Mouse (Mus musculus) myocyte (in vitro differentiated cells): ENCODE data around the gene Lrrc1.

Experiments
- CEBPB ChIP-seq: IDR thresholded peaks from 2 replicates; pipeline ENCODE4 v1.6.1; 2011; ENCODE audit warnings: mild to moderate bottlenecking, moderate library complexity; ENCODE audit not compliant: poor library complexity, insufficient read depth, severe bottlenecking
- E2F4 ChIP-seq: IDR thresholded peaks from one replicate; pipeline ENCODE4 v1.6.1; 2011; ENCODE audit warnings: mild to moderate bottlenecking, control low read depth, moderate library complexity; ENCODE audit not compliant: insufficient read depth
- MAX ChIP-seq: IDR thresholded peaks from one replicate; pipeline ENCODE4 v1.6.1; 2011; ENCODE audit warnings: low read depth, mild to moderate bottlenecking, control low read depth
- POLR2A ChIP-seq: IDR thresholded peaks from one replicate; pipeline ENCODE4 v1.6.1; 2011; ENCODE audit warnings: low read depth, mild to moderate bottlenecking, control low read depth, moderate library complexity; ENCODE audit not compliant: insufficient read length
- POLR2AphosphoS2 ChIP-seq: IDR thresholded peaks from one replicate; pipeline ENCODE4 v1.6.1; 2011; ENCODE audit warnings: low read depth, control low read depth; ENCODE audit not compliant: insufficient read length
- REST ChIP-seq: IDR thresholded peaks from one replicate; pipeline ENCODE4 v1.6.1; 2011; ENCODE audit warnings: mild to moderate bottlenecking, control low read depth, moderate library complexity; ENCODE audit not compliant: insufficient read depth, insufficient read length
- SRF ChIP-seq: IDR thresholded peaks from one replicate; pipeline ENCODE4 v1.6.1; 2011; ENCODE audit warnings: low read depth; ENCODE audit not compliant: control insufficient read depth, insufficient read length
- USF1 ChIP-seq: IDR thresholded peaks from one replicate; pipeline ENCODE4 v1.6.1; 2011; ENCODE audit warnings: low read depth, mild to moderate bottlenecking, control low read depth, moderate library complexity

- TF ChIP-seq CEBPB = no peak
- no peak for TF ChIP-seq POLR2A
- TF ChIP-seq E2F4 = no peak
- no peak for TF ChIP-seq SRF
- TF ChIP-seq POLR2AphosphoS2 = no peak
- no peak for TF ChIP-seq USF1
- TF ChIP-seq MAX = no peak
- no peak for TF ChIP-seq REST
Observed at GRCm38 (mm10) chr9:77410524-77410923, 134.1 kb downstream of the Lrrc1 start.
